Mouse (Mus musculus): Measurements from ENCODE around the gene Slx4ip. TPM values are rescaled to one million over a fixed set of nuclear protein-coding genes. Genes with fewer than 3 reads are reported as not detected.

Gene Slx4ip
- polyA plus RNA-seq, 1 experiment from 2014 or later = 7.4 TPM

- ATAC-seq (replicated peaks; ENCODE audit: insufficient number of reproducible peaks, low FRiP score, low TSS enrichment, low read depth) (no peak), DNase-seq (ENCODE audit: low spot score) (no peak)
- Histone ChIP-seq H3K36me3 (replicated peaks; ENCODE audit: control insufficient read depth, insufficient read depth, low read depth, low read length) (no peaks in the 10 kb centered on the region), H3K9me3 (replicated peaks; ENCODE audit: control insufficient read depth, low read length) (no peaks in the 10 kb centered on the region), H3K27me3 (ENCODE audit: control insufficient read depth, insufficient read depth, low read length) (no peaks in the 10 kb centered on the region), H3K27ac (replicated peaks; ENCODE audit: low read depth, low read length) (no peak overlapping the region), H3K4me2 (ENCODE audit: low read depth, low read length) (no peak overlapping the region), H3K4me3 (ENCODE audit: low read depth, low read length) (no peak overlapping the region), H3K4me1 (ENCODE audit: control insufficient read depth, insufficient read depth, low read length) (no peaks in the 10 kb centered on the region), H3K9ac (replicated peaks; ENCODE audit: low read length) (no peak overlapping the region)
- WGBS = 93% methylated on average over 3 of the region's 3 CpGs
These were observed 102.1 kb downstream of the Slx4ip start for GRCm38 (mm10) chr2:136993116-136993515.

DNA sequence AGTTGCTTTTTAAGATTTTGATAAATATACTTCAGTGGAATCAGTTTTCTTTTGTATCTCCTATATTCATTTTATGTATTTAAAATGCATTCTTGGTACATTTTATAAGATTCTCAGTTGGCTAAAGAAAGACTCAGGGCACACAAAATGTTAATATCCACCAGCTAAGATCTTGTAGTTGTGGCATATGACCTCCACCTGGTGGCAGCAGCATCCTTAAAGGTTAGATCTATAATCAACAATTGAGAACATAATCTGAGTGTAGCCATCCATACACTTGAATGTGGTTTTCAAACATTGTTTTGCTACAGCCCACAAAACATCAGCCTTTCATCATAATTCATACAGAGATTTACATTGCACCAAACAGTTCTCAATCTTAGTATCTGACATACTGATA, 106.1 kb downstream of the Slx4ip start:
- Histone ChIP-seq H3K4me2 (ENCODE audit: low read depth, low read length) (no peak overlapping the region), H3K27ac (replicated peaks; ENCODE audit: low read depth, low read length) (no peak overlapping the region), H3K9me3 (replicated peaks; ENCODE audit: control insufficient read depth, low read length) (no peaks in the 10 kb centered on the region), H3K4me1 (ENCODE audit: control insufficient read depth, insufficient read depth, low read length) (no peaks in the 10 kb centered on the region), H3K27me3 (ENCODE audit: control insufficient read depth, insufficient read depth, low read length) (no peaks in the 10 kb centered on the region), H3K36me3 (replicated peaks; ENCODE audit: control insufficient read depth, insufficient read depth, low read depth, low read length) (no peaks in the 10 kb centered on the region), H3K9ac (replicated peaks; ENCODE audit: low read length) (no peak overlapping the region), H3K4me3 (ENCODE audit: low read depth, low read length) (no peak overlapping the region)
- DNase-seq (ENCODE audit: low spot score) = peak; percentile 49
- ATAC-seq (replicated peaks; ENCODE audit: insufficient number of reproducible peaks, low FRiP score, low TSS enrichment, low read depth) = no peak

DNA sequence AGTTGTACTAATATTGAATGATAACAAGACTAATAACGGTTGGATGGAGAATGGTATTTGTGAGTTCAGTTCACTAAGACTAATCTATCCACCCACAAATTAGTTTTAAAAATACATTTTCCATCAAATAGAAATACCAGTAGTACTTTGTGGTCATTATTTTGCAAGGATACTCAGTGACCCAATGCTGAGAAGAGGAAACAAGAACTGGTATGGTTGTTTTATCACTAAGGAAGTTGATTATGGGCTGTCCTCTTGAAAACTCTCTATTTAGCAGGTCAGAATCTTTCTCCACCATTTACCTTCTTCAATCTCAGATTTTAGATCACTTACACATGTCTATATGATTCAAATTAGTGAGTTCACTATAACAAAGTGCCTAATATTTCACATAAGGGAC, 111.0 kb downstream of the Slx4ip start:
- Histone ChIP-seq H3K4me3 (ENCODE audit: low read depth, low read length) (no peak overlapping the region), H3K9ac (replicated peaks; ENCODE audit: low read length) (no peak overlapping the region), H3K4me2 (ENCODE audit: low read depth, low read length) (no peak overlapping the region), H3K9me3 (replicated peaks; ENCODE audit: control insufficient read depth, low read length) (no peaks in the 10 kb centered on the region), H3K36me3 (replicated peaks; ENCODE audit: control insufficient read depth, insufficient read depth, low read depth, low read length) (no peaks in the 10 kb centered on the region), H3K27ac (replicated peaks; ENCODE audit: low read depth, low read length) (no peak overlapping the region), H3K27me3 (ENCODE audit: control insufficient read depth, insufficient read depth, low read length) (no peaks in the 10 kb centered on the region), H3K4me1 (ENCODE audit: control insufficient read depth, insufficient read depth, low read length) (no peaks in the 10 kb centered on the region)
- ATAC-seq (replicated peaks; ENCODE audit: insufficient number of reproducible peaks, low FRiP score, low TSS enrichment, low read depth) (no peak), DNase-seq (ENCODE audit: low spot score) (no peak)
- WGBS = 98% methylated on average over 1 of the region's 1 CpGs

GRCm38 (mm10) chr2:137006656-137007055, 115.6 kb downstream of the Slx4ip start:
- 81% methylated on average over 1 of the region's 1 CpGs for whole genome bisulfite sequencing
- ATAC-seq (replicated peaks; ENCODE audit: insufficient number of reproducible peaks, low FRiP score, low TSS enrichment, low read depth) = no peak

DNA sequence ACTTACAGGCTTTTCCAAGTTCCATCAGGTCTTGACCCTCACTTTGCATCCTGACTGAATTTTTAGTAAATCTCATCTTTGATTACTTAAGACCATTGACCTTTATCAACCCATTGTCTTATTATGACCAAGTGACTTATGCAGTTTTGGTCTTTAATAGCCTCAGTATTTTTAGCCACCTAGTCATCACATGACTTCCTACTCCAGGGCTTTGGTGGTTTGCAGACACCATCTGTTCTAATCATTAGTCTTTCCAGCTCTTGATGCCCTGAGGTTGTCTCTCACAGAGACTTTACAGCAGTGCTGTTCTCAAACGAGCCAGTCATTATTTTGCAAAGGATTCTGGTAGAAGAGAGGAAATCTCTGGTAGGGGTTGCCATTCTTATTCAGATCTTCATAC, 121.0 kb downstream of the Slx4ip start:
- H3K9me3 ChIP-seq (replicated peaks; ENCODE audit: control insufficient read depth, low read length) = no peaks in the 10 kb centered on the region
- no peak overlapping the region for H3K4me3 ChIP-seq (ENCODE audit: low read depth, low read length)
- H3K27me3 ChIP-seq (ENCODE audit: control insufficient read depth, insufficient read depth, low read length) = no peaks in the 10 kb centered on the region
- DNase-seq (ENCODE audit: low spot score) (no peak), ATAC-seq (replicated peaks; ENCODE audit: insufficient number of reproducible peaks, low FRiP score, low TSS enrichment, low read depth) (no peak)
- H3K27ac ChIP-seq (replicated peaks; ENCODE audit: low read depth, low read length) = no peak overlapping the region
- H3K36me3 ChIP-seq (replicated peaks; ENCODE audit: control insufficient read depth, insufficient read depth, low read depth, low read length) = no peaks in the 10 kb centered on the region
- WGBS = 48% methylated on average over 1 of the region's 1 CpGs
- no peak overlapping the region for H3K4me2 ChIP-seq (ENCODE audit: low read depth, low read length)
- H3K9ac ChIP-seq (replicated peaks; ENCODE audit: low read length) = no peak overlapping the region
- H3K4me1 ChIP-seq (ENCODE audit: control insufficient read depth, insufficient read depth, low read length) = no peaks in the 10 kb centered on the region

More at GRCm38 (mm10) chr2:137006656-137007055, 115.6 kb downstream of the Slx4ip start:
- Histone ChIP-seq H3K9me3 (replicated peaks; ENCODE audit: control insufficient read depth, low read length) (no peaks in the 10 kb centered on the region), H3K4me1 (ENCODE audit: control insufficient read depth, insufficient read depth, low read length) (no peaks in the 10 kb centered on the region), H3K36me3 (replicated peaks; ENCODE audit: control insufficient read depth, insufficient read depth, low read depth, low read length) (no peaks in the 10 kb centered on the region), H3K4me3 (ENCODE audit: low read depth, low read length) (no peak overlapping the region), H3K27me3 (ENCODE audit: control insufficient read depth, insufficient read depth, low read length) (no peaks in the 10 kb centered on the region), H3K4me2 (ENCODE audit: low read depth, low read length) (no peak overlapping the region), H3K9ac (replicated peaks; ENCODE audit: low read length) (no peak overlapping the region), H3K27ac (replicated peaks; ENCODE audit: low read depth, low read length) (no peak overlapping the region)
- no peak for DNase-seq (ENCODE audit: low spot score)

- WGBS = 52% methylated on average over 3 of the region's 3 CpGs
- no peak overlapping the region for H3K4me3 ChIP-seq (ENCODE audit: low read depth, low read length)
- no peaks in the 10 kb centered on the region for H3K9me3 ChIP-seq (replicated peaks; ENCODE audit: control insufficient read depth, low read length)
- H3K36me3 ChIP-seq (replicated peaks; ENCODE audit: control insufficient read depth, insufficient read depth, low read depth, low read length) = no peaks in the 10 kb centered on the region
- no peak overlapping the region for H3K27ac ChIP-seq (replicated peaks; ENCODE audit: low read depth, low read length)
- H3K4me2 ChIP-seq (ENCODE audit: low read depth, low read length) = no peak overlapping the region
- ATAC-seq (replicated peaks; ENCODE audit: insufficient number of reproducible peaks, low FRiP score, low TSS enrichment, low read depth) = no peak
- H3K27me3 ChIP-seq (ENCODE audit: control insufficient read depth, insufficient read depth, low read length) = no peaks in the 10 kb centered on the region
- H3K9ac ChIP-seq (replicated peaks; ENCODE audit: low read length) = no peak overlapping the region
- no peak for DNase-seq (ENCODE audit: low spot score)
- no peaks in the 10 kb centered on the region for H3K4me1 ChIP-seq (ENCODE audit: control insufficient read depth, insufficient read depth, low read length)
These were observed 122.1 kb downstream of the Slx4ip start for GRCm38 (mm10) chr2:137013151-137013550.

GRCm38 (mm10) chr2:137013811-137014350, 122.9 kb downstream of the Slx4ip start:
- WGBS = 72% methylated on average over 4 of the region's 4 CpGs
- no peak overlapping the region for H3K4me2 ChIP-seq (ENCODE audit: low read depth, low read length)
- no peak overlapping the region for H3K27ac ChIP-seq (replicated peaks; ENCODE audit: low read depth, low read length)
- H3K9ac ChIP-seq (replicated peaks; ENCODE audit: low read length) = no peak overlapping the region
- H3K36me3 ChIP-seq (replicated peaks; ENCODE audit: control insufficient read depth, insufficient read depth, low read depth, low read length) = no peaks in the 10 kb centered on the region
- H3K27me3 ChIP-seq (ENCODE audit: control insufficient read depth, insufficient read depth, low read length) = no peaks in the 10 kb centered on the region
- H3K4me3 ChIP-seq (ENCODE audit: low read depth, low read length) = no peak overlapping the region
- no peak for DNase-seq (ENCODE audit: low spot score)
- ATAC-seq (replicated peaks; ENCODE audit: insufficient number of reproducible peaks, low FRiP score, low TSS enrichment, low read depth) = no peak
- H3K4me1 ChIP-seq (ENCODE audit: control insufficient read depth, insufficient read depth, low read length) = no peaks in the 10 kb centered on the region
- no peaks in the 10 kb centered on the region for H3K9me3 ChIP-seq (replicated peaks; ENCODE audit: control insufficient read depth, low read length)

DNA sequence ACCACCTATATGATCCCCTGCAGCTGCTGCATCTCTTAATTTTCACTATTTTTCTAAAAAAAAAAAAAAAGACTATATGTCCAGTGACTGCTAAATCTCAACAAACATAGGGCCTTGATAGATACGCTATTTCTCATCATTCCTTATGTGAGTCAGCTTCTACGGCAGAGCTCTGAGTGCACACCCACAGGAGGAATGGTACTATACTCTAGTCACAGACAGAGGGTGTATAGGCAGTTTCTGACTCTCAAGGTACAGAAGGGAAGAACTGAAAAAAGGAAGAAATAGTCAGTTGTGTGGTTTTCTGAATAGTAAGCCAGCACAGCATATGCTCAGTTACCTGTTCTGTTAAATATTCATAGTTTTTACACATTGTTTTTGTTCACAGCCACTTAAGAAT, 123.4 kb downstream of the Slx4ip start:
- H3K36me3 ChIP-seq (replicated peaks; ENCODE audit: control insufficient read depth, insufficient read depth, low read depth, low read length) = no peaks in the 10 kb centered on the region
- no peak for DNase-seq (ENCODE audit: low spot score)

More for the DNA sequence above, 123.4 kb downstream of the Slx4ip start:
- H3K4me3 ChIP-seq (ENCODE audit: low read depth, low read length) = no peak overlapping the region
- no peak for ATAC-seq (replicated peaks; ENCODE audit: insufficient number of reproducible peaks, low FRiP score, low TSS enrichment, low read depth)
- no peaks in the 10 kb centered on the region for H3K27me3 ChIP-seq (ENCODE audit: control insufficient read depth, insufficient read depth, low read length)
- WGBS = 67% methylated on average over 2 of the region's 2 CpGs
- H3K4me2 ChIP-seq (ENCODE audit: low read depth, low read length) = no peak overlapping the region
- H3K4me1 ChIP-seq (ENCODE audit: control insufficient read depth, insufficient read depth, low read length) = no peaks in the 10 kb centered on the region
- no peak overlapping the region for H3K9ac ChIP-seq (replicated peaks; ENCODE audit: low read length)
- no peak overlapping the region for H3K27ac ChIP-seq (replicated peaks; ENCODE audit: low read depth, low read length)
- no peaks in the 10 kb centered on the region for H3K9me3 ChIP-seq (replicated peaks; ENCODE audit: control insufficient read depth, low read length)
